Mouse (Mus musculus): Measurements from ENCODE around the gene Ppargc1a. TPM values are rescaled to one million over a fixed set of nuclear protein-coding genes. Genes with fewer than 3 reads are reported as not detected.

The Ppargc1a gene
- polyA plus RNA-seq, 1 experiment = 2.0 TPM

- DNase-seq (ENCODE audit: low read depth) = no peak
Measured at GRCm38 (mm10) chr5:51412303-51413117, 155.0 kb downstream of the Ppargc1a start.

- DNase-seq (ENCODE audit: low read depth) = no peak
Measured at GRCm38 (mm10) chr5:51410006-51410405, 157.5 kb downstream of the Ppargc1a start.

GRCm38 (mm10) chr5:51406406-51406805, 161.1 kb downstream of the Ppargc1a start:
- no peak for DNase-seq (ENCODE audit: low read depth)
